Mouse (Mus musculus) embryo, embryonic 11 days (tissue): ENCODE data around the gene Rbbp6.

Experiments used
- DNase-seq: peaks from one replicate; pipeline ENCODE4 v3.0.0-alpha.2; 2015

Gene Rbbp6

GRCm38 (mm10) chr7:122972006-122972689, 6.7 kb downstream of the Rbbp6 start:
- DNase-seq, result no peak

- DNase-seq, result no peak
These were observed 14.0 kb downstream of the Rbbp6 start for GRCm38 (mm10) chr7:122979514-122979913.

GRCm38 (mm10) chr7:122998189-122998588, 32.7 kb downstream of the Rbbp6 start:
- no peak for DNase-seq

GRCm38 (mm10) chr7:122999871-123000396, 34.4 kb downstream of the Rbbp6 start:
- DNase-seq, result no peak

GRCm38 (mm10) chr7:123000796-123001195, 35.3 kb downstream of the Rbbp6 start:
- no peak for DNase-seq

GRCm38 (mm10) chr7:123001341-123002027, 36.0 kb downstream of the Rbbp6 start:
- no peak for DNase-seq

- DNase-seq, result no peak
These were observed 36.5 kb downstream of the Rbbp6 start for GRCm38 (mm10) chr7:123002028-123002410.

GRCm38 (mm10) chr7:123003207-123003606, 37.7 kb downstream of the Rbbp6 start:
- DNase-seq, result no peak

- DNase-seq, result no peak
These were observed 39.0 kb downstream of the Rbbp6 start for GRCm38 (mm10) chr7:123004442-123004841.

GRCm38 (mm10) chr7:123006251-123006650, 40.8 kb downstream of the Rbbp6 start:
- DNase-seq, result no peak

GRCm38 (mm10) chr7:123007743-123008142, 42.3 kb downstream of the Rbbp6 start:
- DNase-seq, result no peak

- DNase-seq, result no peak
These were observed 48.0 kb downstream of the Rbbp6 start for GRCm38 (mm10) chr7:123013466-123013865.

- no peak for DNase-seq
These were observed 49.2 kb downstream of the Rbbp6 start for GRCm38 (mm10) chr7:123014729-123015128.

- peak; percentile 24 for DNase-seq
These were observed 52.1 kb downstream of the Rbbp6 start for GRCm38 (mm10) chr7:123017627-123018026.

GRCm38 (mm10) chr7:123025123-123025522, 59.6 kb downstream of the Rbbp6 start:
- no peak for DNase-seq

- no peak for DNase-seq
These were observed 64.8 kb downstream of the Rbbp6 start for GRCm38 (mm10) chr7:123030295-123030694.

- peak; percentile 86 for DNase-seq
These were observed 65.3 kb downstream of the Rbbp6 start for GRCm38 (mm10) chr7:123030709-123031181.

- DNase-seq, result peak; percentile 63
These were observed 65.8 kb downstream of the Rbbp6 start for GRCm38 (mm10) chr7:123031211-123031743.

- DNase-seq, result no peak
These were observed 69.8 kb downstream of the Rbbp6 start for GRCm38 (mm10) chr7:123035314-123035713.

- peak; percentile 19 for DNase-seq
These were observed 73.8 kb downstream of the Rbbp6 start for GRCm38 (mm10) chr7:123039302-123039701.

GRCm38 (mm10) chr7:123045146-123045545, 79.7 kb downstream of the Rbbp6 start:
- no peak for DNase-seq

GRCm38 (mm10) chr7:123046473-123047091, 81.1 kb downstream of the Rbbp6 start:
- no peak for DNase-seq
